Mouse (Mus musculus): ENCODE data around the gene Mylk.

DNA sequence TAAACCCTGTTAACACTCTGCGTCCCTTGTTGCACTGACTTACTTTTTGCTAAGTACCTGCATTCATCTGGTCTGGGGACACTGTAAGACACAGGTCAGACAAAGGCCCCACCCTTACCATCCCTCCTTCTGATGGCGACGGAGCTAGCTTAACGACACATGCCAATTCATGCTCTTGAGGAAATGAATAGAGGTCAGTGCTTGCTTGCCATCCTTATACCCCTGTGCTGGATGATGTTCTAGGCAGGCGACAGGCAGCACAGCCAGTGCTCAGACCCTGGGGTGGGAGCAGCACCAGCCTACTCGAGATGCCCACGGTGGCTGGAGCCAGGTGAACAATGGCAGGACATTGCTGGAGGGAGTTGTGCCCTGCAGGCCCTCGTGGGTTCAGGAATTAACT is 157.8 kb downstream of the Mylk start:
- TF ChIP-seq ZC3H11A (IDR thresholded peaks at IDR 0.05; ENCODE audit: borderline replicate concordance, low read depth, low read length) (no peak), HCFC1 (IDR thresholded peaks at IDR 0.05; ENCODE audit: borderline replicate concordance, insufficient read depth, low read length) (no peak), MAFK (IDR thresholded peaks at IDR 0.05; ENCODE audit: insufficient read depth, low read depth, low read length) (no peak)
